Mouse (Mus musculus) liver, embryonic 13.5 days (tissue): ENCODE measurements around the gene Psph. TPM values are rescaled to one million over a fixed set of nuclear protein-coding genes. Genes with fewer than 3 reads are reported as not detected.
"Not testable (repeated sequence)": the region's sequence is repeated elsewhere in the genome, so short reads cannot be mapped to it uniquely, and the experiment has no call there.

Experiments used
- ATAC-seq: fragments of 200-750 bp; cut with Nextera tagmentation; 2 replicates; pipeline ENCODE4 v1.8.0; 2017; ENCODE audit warnings: low read depth, mild to moderate bottlenecking, moderate number of reproducible peaks, moderate library complexity
- DNase-seq: peaks from one replicate; pipeline ENCODE4 v3.0.0; 2022
- H3K27ac ChIP-seq: fragments of 300-500 bp; sonication (generic); 2 replicates; pipeline ENCODE4 v1.5.1; 2015; ENCODE audit warnings: moderate library complexity, mild to moderate bottlenecking, inconsistent platforms
- H3K27me3 ChIP-seq: fragments of 300-500 bp; sonication (generic); 2 replicates; pipeline ENCODE4 v1.6.1; 2015; ENCODE audit warnings: mild to moderate bottlenecking, inconsistent platforms
- H3K36me3 ChIP-seq: fragments of 300-500 bp; sonication (generic); 2 replicates; pipeline ENCODE4 v1.6.1; 2015; ENCODE audit warnings: mild to moderate bottlenecking, inconsistent platforms
- H3K4me1 ChIP-seq: fragments of 300-500 bp; sonication (generic); replicated peaks from 2 replicates; pipeline ENCODE4 v1.6.1; 2015; ENCODE audit warnings: inconsistent platforms
- H3K4me2 ChIP-seq: fragments of 300-500 bp; sonication (generic); 2 replicates; pipeline ENCODE4 v1.6.1; 2015; ENCODE audit warnings: inconsistent platforms, mild to moderate bottlenecking, moderate library complexity
- H3K4me3 ChIP-seq: fragments of 300-500 bp; sonication (generic); replicated peaks from 2 replicates; pipeline ENCODE4 v1.5.1; 2015; ENCODE audit warnings: mild to moderate bottlenecking, inconsistent platforms
- H3K9ac ChIP-seq: fragments of 300-500 bp; sonication (generic); 2 replicates; pipeline ENCODE4 v1.6.1; 2015; ENCODE audit warnings: mild to moderate bottlenecking, inconsistent platforms
- H3K9me3 ChIP-seq: fragments of 300-500 bp; sonication (generic); replicated peaks from 2 replicates; pipeline ENCODE4 v1.6.1; 2016; ENCODE audit warnings: inconsistent platforms
- WGBS: fragments of 180-500 bp; shearing (Covaris S2); methylation state at CpG from one replicate; pipeline ENCODE4 v1.1.7; 2015; ENCODE audit not compliant: insufficient replicate concordance; 5-methylcytosine and 5-hydroxymethylcytosine counted together
- polyA plus RNA-seq: library from polyadenylated mRNA; unstranded; fragments of >200 nt; fragmentation: Nextera tagmentation; extraction: Ambion mirVana; gene quantifications from 2 replicates; pipeline ENCODE4 v1.2.1, GENCODE M21; 2015

Psph gene
- 82.6 and 91.1 TPM in 2 replicates for polyA plus RNA-seq

DNA sequence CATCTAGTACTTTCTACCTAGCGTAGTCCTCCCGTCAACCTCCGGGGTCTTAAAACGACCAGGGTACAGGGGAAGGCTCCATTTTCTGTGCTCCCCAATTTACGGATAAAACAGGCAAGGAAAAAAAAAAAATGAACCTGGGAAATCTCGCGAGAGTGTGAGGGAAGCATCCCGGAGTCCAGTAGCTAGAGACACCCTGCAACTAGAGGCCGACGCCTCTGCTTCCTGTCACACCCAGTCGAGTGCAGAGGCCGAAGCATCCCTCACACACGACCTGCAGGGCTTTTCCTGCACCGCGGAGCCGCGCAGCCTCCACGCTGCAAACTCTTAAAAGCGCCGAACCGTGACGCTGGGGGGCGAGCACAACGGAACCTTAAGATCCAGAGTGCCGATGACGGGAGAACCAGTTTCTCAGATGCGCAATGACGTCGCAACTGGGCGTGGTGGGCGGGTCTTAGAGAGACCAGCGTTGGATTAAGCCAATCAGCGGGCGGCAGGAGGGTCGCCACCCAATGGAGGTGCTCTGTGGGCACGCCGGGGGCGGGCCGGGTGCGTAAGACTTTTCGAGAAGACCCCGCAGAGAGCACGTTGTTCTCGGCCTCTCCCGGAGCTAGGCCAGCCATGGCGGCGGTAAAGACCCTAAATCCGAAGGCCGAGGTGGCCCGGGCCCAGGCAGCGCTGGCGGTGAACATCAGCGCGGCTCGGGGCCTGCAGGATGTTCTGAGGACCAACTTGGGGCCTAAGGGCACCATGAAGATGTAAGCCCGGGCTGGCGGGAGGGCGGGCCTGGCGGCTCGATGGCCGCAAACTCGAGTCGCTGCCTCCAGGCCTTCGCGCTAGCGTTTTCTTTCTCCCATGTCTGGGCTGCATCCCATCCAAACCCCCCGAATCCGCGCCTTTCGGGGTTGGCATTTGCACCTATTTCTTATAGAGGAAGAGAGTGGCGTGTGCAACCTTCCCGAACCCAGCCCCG is at the start of gene Psph:
TSS of gene Psph (minus strand) at position 632 of the 973 bp plus-strand sequence.
- ATAC-seq = peak; percentile 98
- peak within 1 kb of the TSS; percentile 85 for H3K4me2 ChIP-seq
- peaks cover 50% of the 10 kb centered on the region for H3K4me1 ChIP-seq
- peak within 1 kb of the TSS; percentile 97 for H3K27ac ChIP-seq
- peak within 1 kb of the TSS; percentile 90 for H3K4me3 ChIP-seq
- DNase-seq = peak; percentile 93
- H3K36me3 ChIP-seq = peaks cover 34% of the 10 kb centered on the region
- no peaks in the 10 kb centered on the region for H3K9me3 ChIP-seq
- peak within 1 kb of the TSS; percentile 93 for H3K9ac ChIP-seq
- under 1% methylated on average over 73 of the region's 73 CpGs for WGBS
- H3K27me3 ChIP-seq = no peaks in the 10 kb centered on the region

DNA sequence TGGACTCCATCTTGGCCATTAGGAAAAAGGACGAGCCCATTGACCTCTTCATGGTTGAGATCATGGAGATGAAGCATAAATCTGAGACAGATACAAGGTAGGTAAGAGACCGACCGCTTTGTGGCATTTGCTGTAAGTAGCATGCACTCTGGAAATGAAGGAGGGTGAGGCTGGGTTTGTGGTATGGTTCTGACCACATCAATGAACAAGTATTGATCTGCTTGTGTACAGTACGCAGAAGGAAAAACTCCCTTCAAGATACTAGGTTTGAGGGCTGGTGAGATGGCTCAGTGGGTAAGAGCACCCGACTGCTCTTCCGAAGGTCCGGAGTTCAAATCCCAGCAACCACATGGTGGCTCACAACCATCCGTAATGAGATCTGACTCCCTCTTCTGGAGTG is 3.3 kb upstream of the Psph start:
- not testable (repeated sequence) for H3K27me3 ChIP-seq, H3K9me3 ChIP-seq, H3K4me2 ChIP-seq, ATAC-seq, H3K27ac ChIP-seq, DNase-seq, H3K9ac ChIP-seq, H3K4me3 ChIP-seq
- H3K4me1 ChIP-seq = peaks cover 54% of the 10 kb centered on the region
- WGBS = 86% methylated on average over 8 of the region's 8 CpGs
- peaks cover 58% of the 10 kb centered on the region for H3K36me3 ChIP-seq

DNA sequence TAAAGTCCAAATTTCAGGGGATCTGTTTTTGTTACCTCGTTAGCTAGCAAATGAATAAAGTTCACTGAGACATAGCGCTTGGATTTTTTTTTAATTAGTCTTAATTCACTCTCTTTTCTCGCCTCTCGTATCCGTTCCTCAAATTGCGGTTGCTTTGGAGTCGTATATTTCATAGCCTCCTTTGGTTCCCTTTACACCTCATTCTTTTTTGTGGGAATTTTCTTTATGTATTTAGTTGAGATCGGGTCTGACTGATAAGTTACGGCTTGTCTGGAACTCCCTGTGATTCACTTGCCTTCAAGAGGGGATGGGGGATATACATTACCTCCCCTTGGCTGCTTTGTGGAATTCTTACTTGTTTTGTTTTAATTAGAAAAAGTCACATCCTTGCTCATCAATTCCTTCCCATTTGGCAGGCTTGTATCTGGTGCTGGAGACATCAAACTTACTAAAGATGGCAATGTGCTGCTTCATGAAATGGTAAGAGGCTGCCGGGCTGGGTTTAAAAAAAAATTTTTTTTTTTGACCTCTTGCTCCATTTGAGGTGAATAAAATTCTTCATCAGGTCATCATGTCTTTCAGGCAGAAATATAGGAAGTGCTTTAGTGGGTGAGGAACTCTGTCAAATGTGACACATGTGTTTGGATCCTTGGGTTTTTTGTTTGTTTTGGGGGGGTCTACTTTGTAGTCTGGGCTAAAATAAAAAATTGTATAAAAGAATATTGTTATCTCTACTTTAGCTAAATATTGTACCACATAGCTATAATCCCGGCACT is 757 bp upstream of the Psph start:
- no peaks in the 10 kb centered on the region for H3K9me3 ChIP-seq
- peak overlapping the region; percentile 93 for H3K9ac ChIP-seq
- DNase-seq (no peak), ATAC-seq (no peak)
- H3K4me2 ChIP-seq = peak overlapping the region; percentile 85
- H3K27me3 ChIP-seq = no peaks in the 10 kb centered on the region
- WGBS = 8% methylated on average over 11 of the region's 11 CpGs
- peaks cover 57% of the 10 kb centered on the region for H3K4me1 ChIP-seq
- H3K36me3 ChIP-seq = peaks cover 43% of the 10 kb centered on the region
- H3K27ac ChIP-seq = peak overlapping the region; percentile 97
- peak overlapping the region; percentile 90 for H3K4me3 ChIP-seq

DNA sequence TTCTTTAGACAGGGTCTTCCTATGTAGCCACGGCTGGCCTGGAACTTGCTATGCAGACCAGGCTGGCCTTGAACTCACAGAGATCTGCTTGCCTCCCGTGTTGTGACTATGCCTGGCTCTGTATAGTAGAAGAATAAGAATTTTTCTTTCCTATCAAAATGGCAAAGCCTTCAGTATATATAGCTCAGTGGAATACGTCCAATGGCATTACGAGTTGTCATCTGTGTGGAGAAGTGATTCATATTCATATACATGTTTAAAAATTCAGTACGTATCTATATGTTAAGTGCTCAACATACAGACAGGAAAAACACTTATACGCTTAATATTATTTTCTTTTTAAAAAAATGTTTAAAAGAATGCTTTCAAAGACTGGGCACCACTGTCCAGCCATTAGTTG is 1.1 kb downstream of the Psph start:
- WGBS = 69% methylated on average over 6 of the region's 6 CpGs
- H3K4me1 ChIP-seq = peaks cover 47% of the 10 kb centered on the region

DNA sequence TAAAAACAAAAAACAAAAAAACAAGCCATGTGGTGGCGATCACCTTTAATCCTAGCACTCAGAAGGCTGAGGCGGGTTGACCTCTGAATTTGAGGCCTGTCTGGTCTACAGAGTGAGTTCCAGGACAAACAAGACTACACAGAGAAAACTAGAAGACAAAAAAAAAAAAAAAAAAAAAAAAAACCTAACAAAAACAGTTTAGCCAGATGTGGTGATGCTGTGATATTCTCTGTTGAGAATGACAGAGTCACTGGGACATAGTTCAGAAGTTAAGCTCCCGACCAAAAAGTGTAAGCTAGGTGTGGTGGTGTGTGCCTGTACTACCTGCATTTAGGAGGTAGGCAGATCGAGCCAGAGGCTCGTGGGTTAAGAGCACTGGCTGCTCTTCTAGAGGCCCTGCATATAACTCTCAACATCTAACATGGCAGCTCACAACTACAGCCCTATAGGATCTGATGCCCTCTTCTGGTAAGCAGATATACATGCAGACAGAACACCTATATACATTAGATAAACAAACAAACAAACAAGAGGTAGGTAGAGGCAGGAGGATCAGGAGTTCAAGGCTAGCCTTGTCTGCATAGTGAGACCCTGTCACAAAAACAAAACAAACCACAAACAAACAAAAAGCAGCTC is 1.9 kb downstream of the Psph start:
- no peak for ATAC-seq
- H3K4me2 ChIP-seq = no peak overlapping the region
- no peak overlapping the region for H3K9ac ChIP-seq

More for the DNA sequence above, 1.1 kb downstream of the Psph start:
- Histone ChIP-seq H3K9ac (peak overlapping the region; percentile 93), H3K9me3 (no peaks in the 10 kb centered on the region), H3K36me3 (peaks cover 26% of the 10 kb centered on the region), H3K27ac (peak overlapping the region; percentile 97), H3K4me3 (peak overlapping the region; percentile 90), H3K27me3 (no peaks in the 10 kb centered on the region), H3K4me2 (peak overlapping the region; percentile 69)
- DNase-seq (no peak), ATAC-seq (no peak)

DNA sequence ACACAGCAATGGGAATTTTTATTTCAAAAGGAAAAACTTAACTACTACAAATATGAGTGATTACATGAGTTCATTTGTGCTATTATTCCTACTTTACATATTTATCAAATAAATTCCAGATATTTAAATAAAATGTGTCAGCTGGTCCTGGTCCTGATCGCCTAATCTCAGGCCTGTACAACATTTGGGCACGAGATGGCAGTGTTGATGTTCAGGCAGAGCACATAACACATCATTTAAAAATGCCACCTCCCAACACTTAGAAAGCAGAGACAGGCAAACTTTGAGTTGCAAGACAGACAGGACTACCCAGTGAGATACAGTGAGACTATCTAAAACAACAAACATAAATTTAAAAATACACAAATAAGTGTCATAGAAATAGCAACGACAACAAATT is 5.0 kb downstream of the Psph start:
- DNase-seq (no peak), ATAC-seq (no peak)
- Histone ChIP-seq H3K36me3 (0 out of 2 replicates have a peak, but pooled peaks cover under 1% of the 10 kb centered on the region), H3K4me3 (no peak overlapping the region), H3K9me3 (no peaks in the 10 kb centered on the region), H3K4me1 (peaks cover 47% of the 10 kb centered on the region), H3K27me3 (no peaks in the 10 kb centered on the region), H3K4me2 (no peak overlapping the region), H3K9ac (no peak overlapping the region), H3K27ac (no peak overlapping the region)
- WGBS = 49% methylated on average over 3 of the region's 3 CpGs

More for the DNA sequence above, 1.9 kb downstream of the Psph start:
- DNase-seq = no peak
- Histone ChIP-seq H3K9me3 (no peaks in the 10 kb centered on the region), H3K4me1 (peaks cover 45% of the 10 kb centered on the region), H3K4me3 (no peak overlapping the region), H3K36me3 (peaks cover 19% of the 10 kb centered on the region), H3K27me3 (no peaks in the 10 kb centered on the region), H3K27ac (peak overlapping the region; percentile 97; the same call in 1 of the 2 replicates)
- 84% methylated on average over 5 of the region's 5 CpGs for WGBS

DNA sequence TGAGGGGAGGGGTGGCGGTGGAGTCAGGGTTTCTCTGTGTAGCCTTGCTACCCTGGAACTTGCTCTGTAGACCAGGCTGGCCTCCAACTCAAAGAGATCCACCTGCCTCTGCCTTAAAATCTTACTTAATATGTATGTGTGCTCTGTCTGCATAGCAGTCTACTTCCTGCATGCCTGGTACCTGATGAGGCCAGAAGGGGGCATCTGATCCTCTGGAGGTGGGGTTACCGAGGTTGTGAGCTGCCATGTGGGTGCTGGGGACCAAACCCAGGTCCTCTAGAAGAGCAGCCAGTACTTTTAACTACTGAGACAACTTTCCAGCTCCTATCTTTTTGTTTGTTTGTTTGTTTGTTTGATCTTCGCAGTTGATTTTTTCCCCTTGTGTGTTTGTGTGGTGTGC is 7.1 kb downstream of the Psph start:
- H3K4me1 ChIP-seq = peaks cover 44% of the 10 kb centered on the region
- no peak overlapping the region for H3K27ac ChIP-seq
- H3K4me2 ChIP-seq = no peak overlapping the region
- H3K9ac ChIP-seq = no peak overlapping the region
- WGBS = 82% methylated on average over 3 of the region's 3 CpGs
- DNase-seq (no peak), ATAC-seq (no peak)
- no peak overlapping the region for H3K4me3 ChIP-seq
- H3K9me3 ChIP-seq = no peaks in the 10 kb centered on the region
- H3K27me3 ChIP-seq = no peaks in the 10 kb centered on the region
- peaks cover 18% of the 10 kb centered on the region for H3K36me3 ChIP-seq

DNA sequence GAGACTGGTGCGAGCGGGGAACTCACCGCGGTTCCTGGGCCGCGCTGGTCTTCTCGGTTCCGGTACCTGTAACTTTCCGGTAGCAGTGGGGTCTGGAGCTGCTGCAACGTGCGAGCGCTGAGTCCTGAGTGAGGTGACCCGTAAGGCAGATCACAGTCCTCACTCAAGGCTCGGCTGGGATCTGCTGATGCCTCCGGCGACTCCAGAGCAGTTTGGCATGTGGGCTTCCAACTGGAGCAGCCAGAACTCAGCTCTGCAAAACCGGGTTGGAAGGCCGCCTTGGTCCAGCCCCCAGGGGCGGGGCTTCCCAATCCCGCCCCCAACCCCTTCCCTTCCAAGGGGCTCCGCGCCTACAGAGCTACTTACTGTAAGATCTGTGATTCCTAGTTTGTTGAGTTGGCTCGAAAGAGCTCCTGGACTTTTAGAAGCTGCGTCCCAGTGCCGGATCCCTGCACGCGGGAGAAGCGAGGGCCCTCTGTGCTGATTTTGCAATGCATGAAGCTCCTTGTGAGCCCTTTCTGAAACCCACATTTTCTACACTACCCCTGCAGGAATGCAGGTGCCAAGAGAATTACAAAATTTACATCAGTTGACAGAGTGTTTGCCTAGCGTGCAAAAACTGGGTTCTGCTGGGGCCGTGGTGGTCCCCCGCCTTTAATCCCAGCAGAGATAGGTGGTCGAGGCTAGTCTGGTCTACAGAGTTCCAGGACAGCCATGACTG is 8.1 kb downstream of the Psph start:
- 2% methylated on average over 32 of the region's 32 CpGs for WGBS
- ATAC-seq = peak; percentile 81
- peaks cover 22% of the 10 kb centered on the region for H3K36me3 ChIP-seq

DNA sequence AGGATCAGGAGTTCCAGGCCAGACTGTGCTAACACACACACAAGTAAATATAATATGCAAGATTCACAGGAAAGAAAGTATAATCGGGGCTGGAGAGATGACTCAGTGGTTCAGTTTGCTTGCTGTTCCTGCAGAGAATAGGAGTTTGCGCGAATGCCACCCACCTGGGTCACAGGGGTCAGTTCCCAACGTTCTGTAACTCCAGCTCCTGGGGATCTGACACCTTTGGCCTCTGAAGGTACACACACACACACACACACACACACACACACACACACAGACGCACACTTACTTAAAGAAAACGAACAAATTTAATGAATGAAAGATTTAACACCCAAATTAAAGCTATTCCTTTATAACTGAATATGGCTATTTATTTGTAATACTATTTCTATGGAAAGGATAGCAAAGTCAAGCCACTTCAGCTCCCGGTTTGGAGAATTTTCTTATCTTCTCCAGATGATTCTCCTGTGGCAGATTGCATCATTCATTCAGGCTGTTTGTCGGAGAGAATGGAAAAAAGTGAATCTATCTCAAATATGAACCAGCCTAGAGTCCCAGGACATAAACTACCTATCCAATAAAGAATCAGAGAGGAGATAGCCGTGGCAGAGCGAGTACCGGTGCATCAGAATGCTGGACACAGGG is 8.8 kb downstream of the Psph start:
- peak overlapping the region; percentile 76 for H3K27ac ChIP-seq
- H3K27me3 ChIP-seq = no peaks in the 10 kb centered on the region
- peak overlapping the region; percentile 87 for H3K4me2 ChIP-seq
- no peaks in the 10 kb centered on the region for H3K9me3 ChIP-seq
- H3K9ac ChIP-seq = peak overlapping the region; percentile 78
- DNase-seq (no peak), ATAC-seq (no peak)
- H3K36me3 ChIP-seq = peaks cover 22% of the 10 kb centered on the region
- peaks cover 51% of the 10 kb centered on the region for H3K4me1 ChIP-seq
- WGBS = 28% methylated on average over 11 of the region's 11 CpGs
- peak overlapping the region; percentile 74 for H3K4me3 ChIP-seq

More for the DNA sequence above, 8.1 kb downstream of the Psph start:
- peak overlapping the region; percentile 76 for H3K27ac ChIP-seq
- H3K9ac ChIP-seq = peak overlapping the region; percentile 78
- peak; percentile 60 for DNase-seq
- H3K4me3 ChIP-seq = peak overlapping the region; percentile 74
- H3K27me3 ChIP-seq = no peaks in the 10 kb centered on the region
- H3K4me2 ChIP-seq = peak overlapping the region; percentile 87
- H3K9me3 ChIP-seq = no peaks in the 10 kb centered on the region
- peaks cover 50% of the 10 kb centered on the region for H3K4me1 ChIP-seq

DNA sequence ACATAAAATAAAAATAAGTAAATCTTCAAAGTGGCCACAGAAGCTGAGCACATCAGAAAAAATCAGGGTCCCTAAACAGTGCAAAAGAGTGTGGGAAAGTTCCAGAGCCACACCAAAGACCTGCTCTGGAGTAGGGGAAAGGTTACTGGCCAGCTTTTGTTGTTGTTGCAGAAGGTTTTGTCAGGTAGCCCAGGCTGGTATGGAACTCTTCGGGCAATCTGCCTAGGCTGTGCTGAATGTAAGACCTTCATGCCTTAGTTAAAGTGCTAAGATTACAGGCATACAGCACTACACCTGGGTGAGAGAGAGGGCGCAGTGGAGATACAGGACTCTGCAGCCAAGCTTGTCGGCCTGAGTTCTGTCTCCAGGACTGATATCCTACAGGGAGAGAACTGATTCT is 12.6 kb downstream of the Psph start:
- no peaks in the 10 kb centered on the region for H3K9me3 ChIP-seq
- WGBS = 76% methylated on average over 3 of the region's 3 CpGs
- DNase-seq (no peak), ATAC-seq (no peak)
- peaks cover 42% of the 10 kb centered on the region for H3K36me3 ChIP-seq
- no peak overlapping the region for H3K27ac ChIP-seq
- H3K27me3 ChIP-seq = no peaks in the 10 kb centered on the region
- no peak overlapping the region for H3K4me3 ChIP-seq
- no peak overlapping the region for H3K4me2 ChIP-seq
- H3K9ac ChIP-seq = no peak overlapping the region
- peaks cover 47% of the 10 kb centered on the region for H3K4me1 ChIP-seq
